Mouse (Mus musculus) heart, adult 2 months (tissue): Measurements from ENCODE around the gene Ofd1.

Experiments used
- CTCF ChIP-seq: fragments of 200-600 bp; IDR thresholded peaks from 2 replicates; pipeline ENCODE4 v1.8.1; 2022; ENCODE audit warnings: antibody characterized with exemption, mild to moderate bottlenecking, moderate library complexity
- POLR2A ChIP-seq: fragments of 200-500 bp; IDR thresholded peaks from 2 replicates; pipeline ENCODE4 v1.6.1; 2011; ENCODE audit warnings: mild to moderate bottlenecking, low read depth, low read length, control low read depth; ENCODE audit not compliant: insufficient read depth

DNA sequence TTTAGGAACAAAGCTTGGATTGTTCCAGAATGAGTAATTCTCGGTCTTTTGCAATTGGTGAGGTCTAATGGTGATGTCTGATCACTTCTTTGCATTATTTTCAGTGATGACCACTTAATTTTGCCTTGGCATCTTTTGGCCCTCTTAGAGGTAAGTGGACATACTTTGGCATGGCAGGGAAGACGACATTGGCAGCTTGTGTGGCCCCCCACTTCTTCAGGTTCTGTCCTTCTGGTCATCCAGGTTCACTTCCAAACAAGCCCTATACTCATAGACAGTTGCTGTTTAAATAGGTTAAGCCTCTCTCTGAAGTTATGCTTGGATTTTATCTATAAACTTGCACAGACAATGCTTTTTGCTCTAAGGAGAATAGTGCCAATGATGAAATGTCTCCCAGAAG lies 81.5 kb downstream of the Ofd1 start:
- TF ChIP-seq POLR2A (no peak), CTCF (no peak)
